Mouse (Mus musculus) CD4-positive helper T cell, adult 2 months (primary cell): ENCODE results near the gene Szrd1.

Experiments
- DNase-seq: peaks from one replicate; pipeline ENCODE4 v3.0.0-alpha.2; 2012; ENCODE audit warnings: low read depth, missing footprints, low spot score

Szrd1 gene

GRCm38 (mm10) chr4:141139116-141139970 is at the start of gene Szrd1:
Szrd1 (minus strand) TSS chr4:141139775.
- peak; percentile 100 for DNase-seq

- DNase-seq = no peak
Observed at GRCm38 (mm10) chr4:141186923-141187836, 47.6 kb upstream of the Szrd1 start.

GRCm38 (mm10) chr4:141184426-141184825 is 44.9 kb upstream of the Szrd1 start:
- no peak for DNase-seq

- DNase-seq = peak; percentile 62
Observed at GRCm38 (mm10) chr4:141183932-141184331, 44.4 kb upstream of the Szrd1 start.

GRCm38 (mm10) chr4:141181981-141182380 is 42.4 kb upstream of the Szrd1 start:
- no peak for DNase-seq

GRCm38 (mm10) chr4:141180831-141181230 is 41.3 kb upstream of the Szrd1 start:
- DNase-seq = no peak

- DNase-seq = no peak
Observed at GRCm38 (mm10) chr4:141178500-141178899, 38.9 kb upstream of the Szrd1 start.

- no peak for DNase-seq
Observed at GRCm38 (mm10) chr4:141176328-141176838, 36.8 kb upstream of the Szrd1 start.

GRCm38 (mm10) chr4:141175783-141176182 is 36.2 kb upstream of the Szrd1 start:
- no peak for DNase-seq

- DNase-seq = no peak
Observed at GRCm38 (mm10) chr4:141172121-141172520, 32.5 kb upstream of the Szrd1 start.

GRCm38 (mm10) chr4:141167156-141167555 is 27.6 kb upstream of the Szrd1 start:
- no peak for DNase-seq

- no peak for DNase-seq
Observed at GRCm38 (mm10) chr4:141165744-141166292, 26.2 kb upstream of the Szrd1 start.

GRCm38 (mm10) chr4:141163729-141164128 is 24.2 kb upstream of the Szrd1 start:
- no peak for DNase-seq

- no peak for DNase-seq
Observed at GRCm38 (mm10) chr4:141161699-141162208, 22.2 kb upstream of the Szrd1 start.

- DNase-seq = no peak
Observed at GRCm38 (mm10) chr4:141160193-141160592, 20.6 kb upstream of the Szrd1 start.

- no peak for DNase-seq
Observed at GRCm38 (mm10) chr4:141159666-141160065, 20.1 kb upstream of the Szrd1 start.

GRCm38 (mm10) chr4:141159093-141159492 is 19.5 kb upstream of the Szrd1 start:
- no peak for DNase-seq

GRCm38 (mm10) chr4:141158609-141159008 is 19.0 kb upstream of the Szrd1 start:
- DNase-seq = no peak

- DNase-seq = no peak
Observed at GRCm38 (mm10) chr4:141157485-141157884, 17.9 kb upstream of the Szrd1 start.

- no peak for DNase-seq
Observed at GRCm38 (mm10) chr4:141149116-141149515, 9.5 kb upstream of the Szrd1 start.

GRCm38 (mm10) chr4:141148009-141148801 is 8.6 kb upstream of the Szrd1 start:
- DNase-seq = peak; percentile 68
